Mouse (Mus musculus) forebrain, embryonic 11.5 days (tissue): ENCODE results near the gene Plekhh1. TPM values are rescaled to one million over a fixed set of nuclear protein-coding genes. Genes with fewer than 3 reads are reported as not detected.

Experiments
- ATAC-seq: fragments of 200-750 bp; cut with Nextera tagmentation; replicated peaks from 2 replicates; pipeline ENCODE4 v1.8.0; 2017; ENCODE audit warnings: moderate TSS enrichment; ENCODE audit not compliant: low FRiP score
- DNase-seq: peaks from one replicate; pipeline ENCODE4 v3.0.0-alpha.2; 2017; ENCODE audit warnings: low spot score
- H3K27ac ChIP-seq: fragments of 300-500 bp; sonication (generic); 2 replicates; pipeline ENCODE4 v1.5.1; 2014; ENCODE audit warnings: low read depth, low read length
- H3K27me3 ChIP-seq: fragments of 300-500 bp; sonication (generic); 2 replicates; pipeline ENCODE4 v1.6.1; 2014; ENCODE audit warnings: mild to moderate bottlenecking, low read length, mixed read lengths; ENCODE audit not compliant: control insufficient read depth, insufficient read depth
- H3K36me3 ChIP-seq: fragments of 300-500 bp; sonication (generic); 2 replicates; pipeline ENCODE4 v1.6.1; 2014; ENCODE audit warnings: mild to moderate bottlenecking, low read length, moderate library complexity, mixed read lengths; ENCODE audit not compliant: control insufficient read depth, insufficient read depth
- H3K4me1 ChIP-seq: fragments of 300-500 bp; sonication (generic); replicated peaks from 2 replicates; pipeline ENCODE4 v1.6.1; 2014; ENCODE audit warnings: low read length, mixed read lengths; ENCODE audit not compliant: control insufficient read depth, insufficient read depth
- H3K4me2 ChIP-seq: fragments of 300-500 bp; sonication (generic); 2 replicates; pipeline ENCODE4 v1.6.1; 2014; ENCODE audit warnings: low read depth, mild to moderate bottlenecking, low read length, moderate library complexity, mixed read lengths; ENCODE audit not compliant: severe bottlenecking
- H3K4me3 ChIP-seq: fragments of 300-500 bp; sonication (generic); 2 replicates; pipeline ENCODE4 v1.5.1; 2014; ENCODE audit warnings: low read depth, low read length
- H3K9ac ChIP-seq: fragments of 300-500 bp; sonication (generic); 2 replicates; pipeline ENCODE4 v1.6.1; 2014; ENCODE audit warnings: low read length
- H3K9me3 ChIP-seq: fragments of 300-500 bp; sonication (generic); 2 replicates; pipeline ENCODE4 v1.6.1; 2016; ENCODE audit warnings: low read length, mixed read lengths; ENCODE audit not compliant: control insufficient read depth
- WGBS: fragments of 180-500 bp; shearing (Covaris S2); extraction: QIAGEN DNeasy Blood & Tissue Kit; methylation state at CpG from one replicate; pipeline ENCODE4 v1.1.7; 2014; 5-methylcytosine and 5-hydroxymethylcytosine counted together
- polyA plus RNA-seq: library from polyadenylated mRNA; unstranded; fragments of >200 nt; fragmentation: Nextera tagmentation; extraction: Ambion mirVana; gene quantifications from 2 replicates; pipeline ENCODE4 v1.2.1, GENCODE M21; 2014

Plekhh1 gene
- polyA plus RNA-seq, 1 experiment from 2014 or later = 8.4 TPM

- Histone ChIP-seq H3K4me2 (no peak overlapping the region), H3K4me3 (no peak overlapping the region), H3K27me3 (no peaks in the 10 kb centered on the region), H3K27ac (no peak overlapping the region), H3K4me1 (no peaks in the 10 kb centered on the region), H3K9me3 (no peaks in the 10 kb centered on the region), H3K36me3 (no peaks in the 10 kb centered on the region), H3K9ac (no peak overlapping the region)
- DNase-seq (no peak), ATAC-seq (no peak)
- WGBS = 11% methylated on average over 7 of the region's 7 CpGs
These were observed 32.3 kb upstream of the Plekhh1 start for GRCm38 (mm10) chr12:78996711-78997110.

- Histone ChIP-seq H3K4me1 (no peaks in the 10 kb centered on the region; the same call in 1 of the 2 replicates), H3K9ac (no peak overlapping the region), H3K4me3 (no peak overlapping the region), H3K36me3 (no peaks in the 10 kb centered on the region), H3K27me3 (no peaks in the 10 kb centered on the region), H3K27ac (no peak overlapping the region), H3K4me2 (no peak overlapping the region), H3K9me3 (no peaks in the 10 kb centered on the region)
- whole genome bisulfite sequencing = 91% methylated on average over 5 of the region's 5 CpGs
- ATAC-seq = no peak
- no peak for DNase-seq
These were observed 26.6 kb upstream of the Plekhh1 start for GRCm38 (mm10) chr12:79002406-79002805.

DNA sequence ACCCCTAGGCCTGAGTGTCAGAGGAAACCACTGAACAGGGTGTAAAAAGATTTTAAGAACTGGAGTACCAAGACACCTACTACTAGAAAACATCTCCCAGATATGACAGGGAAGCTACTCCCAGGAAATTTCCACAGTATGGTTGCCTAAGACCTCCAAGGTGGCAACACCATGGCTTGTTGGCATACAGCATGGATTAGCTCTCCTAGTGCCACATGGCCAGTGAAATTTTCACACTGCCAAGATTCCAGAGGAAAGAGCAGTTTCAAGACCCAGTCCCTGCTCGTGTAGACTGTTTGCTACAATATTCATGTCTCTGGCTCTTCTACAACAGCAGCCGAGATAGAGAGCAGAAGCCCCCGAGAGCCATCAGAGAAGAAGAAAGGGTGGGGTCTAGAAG is 26.0 kb upstream of the Plekhh1 start:
- 92% methylated on average over 3 of the region's 3 CpGs for WGBS
- no peaks in the 10 kb centered on the region for H3K9me3 ChIP-seq
- no peak overlapping the region for H3K4me2 ChIP-seq
- no peak for ATAC-seq
- no peak overlapping the region for H3K9ac ChIP-seq
- no peak overlapping the region for H3K27ac ChIP-seq
- no peak for DNase-seq
- H3K36me3 ChIP-seq = no peaks in the 10 kb centered on the region
- H3K4me1 ChIP-seq = no peaks in the 10 kb centered on the region; the same call in 1 of the 2 replicates
- no peak overlapping the region for H3K4me3 ChIP-seq
- no peaks in the 10 kb centered on the region for H3K27me3 ChIP-seq

- no peak for DNase-seq
- no peak overlapping the region for H3K4me3 ChIP-seq
- H3K4me1 ChIP-seq = no peaks in the 10 kb centered on the region; the same call in 1 of the 2 replicates
- 86% methylated on average over 5 of the region's 5 CpGs for WGBS
- no peak for ATAC-seq
- no peaks in the 10 kb centered on the region for H3K36me3 ChIP-seq
- H3K9ac ChIP-seq = no peak overlapping the region
- H3K27me3 ChIP-seq = no peaks in the 10 kb centered on the region
- H3K27ac ChIP-seq = no peak overlapping the region
- H3K9me3 ChIP-seq = no peaks in the 10 kb centered on the region
- no peak overlapping the region for H3K4me2 ChIP-seq
These were observed 23.5 kb upstream of the Plekhh1 start for GRCm38 (mm10) chr12:79005456-79005855.

DNA sequence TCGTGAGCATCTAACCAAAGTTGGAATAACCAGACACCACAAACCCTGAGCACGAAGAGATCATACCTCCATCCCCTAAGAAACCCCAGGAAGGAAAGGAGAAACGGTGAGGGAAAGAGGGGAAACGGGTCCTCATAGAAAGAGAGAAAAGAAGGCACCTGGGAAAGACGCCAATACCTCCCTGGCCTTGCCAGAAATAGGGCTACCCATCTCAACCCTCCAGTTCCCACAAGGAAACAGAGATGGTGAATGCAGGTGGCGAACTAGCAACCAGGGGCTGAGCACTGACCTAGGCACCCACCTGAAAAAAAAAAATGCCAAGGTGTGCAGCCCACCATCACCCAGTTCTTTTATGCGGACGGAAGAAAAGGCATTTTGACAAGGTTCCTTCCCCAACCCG is 22.9 kb upstream of the Plekhh1 start:
- no peak for ATAC-seq
- Histone ChIP-seq H3K9ac (peak overlapping the region; percentile 81), H3K4me3 (peak overlapping the region; percentile 87), H3K27me3 (no peaks in the 10 kb centered on the region), H3K4me2 (peak overlapping the region; percentile 78), H3K4me1 (peaks cover 2% of the 10 kb centered on the region; the same call in 1 of the 2 replicates), H3K36me3 (no peaks in the 10 kb centered on the region), H3K27ac (no peak overlapping the region), H3K9me3 (no peaks in the 10 kb centered on the region)
- WGBS = 40% methylated on average over 9 of the region's 9 CpGs
- no peak for DNase-seq

DNA sequence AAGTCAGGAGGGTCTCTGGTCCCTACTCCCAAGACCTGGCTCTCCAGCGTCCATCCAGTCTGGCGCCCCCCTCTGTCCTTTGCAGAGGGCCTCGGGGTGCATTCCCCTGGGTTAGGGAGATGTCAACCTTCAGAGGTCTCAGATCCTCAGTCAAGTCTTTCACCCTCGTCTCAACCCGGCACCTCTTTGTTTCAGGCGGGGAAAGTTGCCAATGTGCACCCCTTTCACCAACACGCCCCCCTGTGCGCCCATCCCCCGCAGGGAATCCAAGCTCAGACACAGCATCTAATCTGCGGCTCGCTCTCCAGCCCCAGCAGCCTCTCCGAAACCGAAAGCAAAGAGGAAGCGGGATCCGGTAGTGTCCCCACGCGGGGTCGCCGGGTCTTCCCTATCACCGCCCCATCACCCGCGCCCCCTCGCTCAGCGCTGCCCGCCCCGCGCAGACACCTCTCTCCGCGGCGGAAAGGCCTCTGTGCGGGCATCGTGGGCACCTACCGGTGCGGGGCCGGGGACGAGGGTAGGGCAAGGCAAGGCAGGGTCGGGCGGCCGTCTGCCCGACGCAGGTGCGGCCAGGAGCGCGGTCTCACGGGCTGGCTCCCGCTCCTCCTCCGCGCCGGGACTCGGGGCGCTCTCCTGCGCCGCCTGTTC is 22.4 kb upstream of the Plekhh1 start:
- H3K9ac ChIP-seq = peak overlapping the region; percentile 81
- H3K4me1 ChIP-seq = peaks cover 3% of the 10 kb centered on the region; the same call in 1 of the 2 replicates
- no peaks in the 10 kb centered on the region for H3K9me3 ChIP-seq
- H3K27ac ChIP-seq = no peak overlapping the region
- under 1% methylated on average over 50 of the region's 53 CpGs for WGBS
- peak overlapping the region; percentile 87 for H3K4me3 ChIP-seq
- ATAC-seq = peak; percentile 73
- DNase-seq = peak; percentile 76
- H3K4me2 ChIP-seq = peak overlapping the region; percentile 78
- H3K27me3 ChIP-seq = no peaks in the 10 kb centered on the region
- H3K36me3 ChIP-seq = no peaks in the 10 kb centered on the region

DNA sequence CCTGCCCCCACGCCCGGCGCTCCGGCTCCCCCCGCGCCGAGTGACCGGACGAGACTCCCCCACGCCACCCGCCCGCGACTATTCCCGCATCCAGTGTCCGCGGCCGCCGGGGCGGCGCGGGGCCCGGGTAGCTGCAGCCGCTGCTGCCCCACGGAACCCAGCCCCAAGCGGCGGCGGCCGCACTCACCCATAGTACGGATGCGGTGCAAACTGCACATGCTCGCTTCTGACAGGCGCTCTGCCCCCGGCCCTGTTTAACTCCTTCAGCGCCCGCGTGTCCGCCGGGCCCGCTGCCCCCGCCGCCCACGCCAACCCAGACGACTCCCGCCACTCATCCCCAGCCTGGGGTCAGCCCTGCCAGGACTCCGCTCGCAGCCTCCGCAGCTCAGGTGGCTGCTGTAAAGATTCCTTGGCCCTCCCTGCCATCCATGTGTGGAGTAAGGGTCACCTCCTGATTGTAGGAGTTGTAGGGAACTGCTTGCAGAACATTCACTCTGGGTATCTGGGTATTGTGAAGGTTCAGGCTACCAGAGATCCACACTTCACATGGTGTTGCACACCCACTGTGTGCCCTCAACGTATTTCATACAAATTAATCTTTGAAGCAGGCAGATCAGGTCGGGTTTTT is 21.7 kb upstream of the Plekhh1 start, which contains the start of gene Tmem229b:
Tmem229b (minus strand) TSS at position 502 of the 628 bp plus-strand sequence.
- 2% methylated on average over 49 of the region's 49 CpGs for WGBS
- H3K36me3 ChIP-seq = no peaks in the 10 kb centered on the region
- DNase-seq (peak; percentile 82), ATAC-seq (peak; percentile 84)
- peak within 1 kb of the TSS; percentile 81 for H3K9ac ChIP-seq
- H3K27ac ChIP-seq = no peak within 1 kb of the TSS
- H3K27me3 ChIP-seq = no peaks in the 10 kb centered on the region
- H3K9me3 ChIP-seq = no peaks in the 10 kb centered on the region
- peaks cover 3% of the 10 kb centered on the region; the same call in 1 of the 2 replicates for H3K4me1 ChIP-seq
- peak within 1 kb of the TSS; percentile 78 for H3K4me2 ChIP-seq
- peak within 1 kb of the TSS; percentile 87 for H3K4me3 ChIP-seq

DNA sequence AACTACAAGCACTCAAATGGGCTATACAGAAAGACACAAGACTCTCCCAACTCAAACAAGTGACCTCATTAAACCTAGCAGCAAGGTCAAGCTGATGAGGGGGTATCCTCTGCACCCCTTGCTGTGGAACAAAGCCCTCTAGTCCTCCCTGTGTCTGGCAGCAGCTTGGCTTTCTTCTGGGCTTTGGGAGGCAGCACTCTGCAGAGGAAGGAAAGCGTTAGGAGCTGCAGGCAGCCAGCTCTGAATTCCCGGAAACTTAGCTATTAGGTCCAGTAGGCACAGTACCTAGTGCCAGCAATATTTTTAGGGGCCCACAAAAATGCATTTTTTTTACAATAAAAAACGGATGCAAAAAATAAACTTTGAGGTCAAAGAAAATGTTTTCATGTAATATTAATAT is 18.4 kb upstream of the Plekhh1 start:
- H3K36me3 ChIP-seq = no peaks in the 10 kb centered on the region
- WGBS = 38% methylated on average over 3 of the region's 3 CpGs

More for the DNA sequence above, 18.4 kb upstream of the Plekhh1 start:
- DNase-seq (no peak), ATAC-seq (no peak)
- H3K4me1 ChIP-seq = peaks cover 3% of the 10 kb centered on the region; the same call in 1 of the 2 replicates
- H3K9ac ChIP-seq = no peak overlapping the region
- H3K4me3 ChIP-seq = no peak overlapping the region
- no peaks in the 10 kb centered on the region for H3K9me3 ChIP-seq
- no peak overlapping the region for H3K27ac ChIP-seq
- no peak overlapping the region for H3K4me2 ChIP-seq
- H3K27me3 ChIP-seq = no peaks in the 10 kb centered on the region
